Mouse (Mus musculus) liver, embryonic 16.5 days (tissue): Measurements from ENCODE around the gene Ddah1. TPM values are rescaled to one million over a fixed set of nuclear protein-coding genes. Genes with fewer than 3 reads are reported as not detected.

Experiments used
- ATAC-seq: fragments of 200-750 bp; cut with Nextera tagmentation; 2 replicates; pipeline ENCODE4 v1.8.0; 2017; ENCODE audit warnings: low read depth, mild to moderate bottlenecking, moderate number of reproducible peaks, moderate library complexity
- H3K27ac ChIP-seq: fragments of 300-500 bp; sonication (generic); 2 replicates; pipeline ENCODE4 v1.5.1; 2014; ENCODE audit warnings: mild to moderate bottlenecking, low read length
- H3K27me3 ChIP-seq: fragments of 300-500 bp; sonication (generic); 2 replicates; pipeline ENCODE4 v1.6.1; 2014; ENCODE audit warnings: low read depth, low read length, mixed read lengths; ENCODE audit not compliant: control insufficient read depth, insufficient read depth
- H3K36me3 ChIP-seq: fragments of 300-500 bp; sonication (generic); 2 replicates; pipeline ENCODE4 v1.6.1; 2014; ENCODE audit warnings: mild to moderate bottlenecking; ENCODE audit not compliant: control insufficient read depth, insufficient read depth
- H3K4me1 ChIP-seq: fragments of 300-500 bp; sonication (generic); 2 replicates; pipeline ENCODE4 v1.6.1; 2014; ENCODE audit warnings: low read depth, low read length, mixed read lengths; ENCODE audit not compliant: control insufficient read depth
- H3K4me2 ChIP-seq: fragments of 300-500 bp; sonication (generic); 2 replicates; pipeline ENCODE4 v1.6.1; 2014; ENCODE audit warnings: low read depth, low read length, mixed read lengths
- H3K4me3 ChIP-seq: fragments of 300-500 bp; sonication (generic); 2 replicates; pipeline ENCODE4 v1.5.1; 2014; ENCODE audit warnings: low read depth, mild to moderate bottlenecking, low read length
- H3K9ac ChIP-seq: fragments of 300-500 bp; sonication (generic); 2 replicates; pipeline ENCODE4 v1.6.1; 2014; ENCODE audit warnings: low read depth, low read length
- H3K9me3 ChIP-seq: fragments of 300-500 bp; sonication (generic); replicated peaks from 2 replicates; pipeline ENCODE4 v1.6.1; 2016; ENCODE audit warnings: low read length; ENCODE audit not compliant: control insufficient read depth
- WGBS: fragments of 180-500 bp; shearing (Covaris S2); extraction: QIAGEN DNeasy Blood & Tissue Kit; methylation state at CpG from one replicate; pipeline ENCODE4 v1.1.7; 2014; ENCODE audit not compliant: insufficient replicate concordance; 5-methylcytosine and 5-hydroxymethylcytosine counted together
- polyA plus RNA-seq: library from polyadenylated mRNA; unstranded; fragments of >200 nt; fragmentation: Nextera tagmentation; extraction: Ambion mirVana; gene quantifications from 2 replicates; pipeline ENCODE4 v1.2.1, GENCODE M21; 2015

Ddah1 gene
- polyA plus RNA-seq, 1 experiment from 2014 or later = 44.7 TPM

GRCm38 (mm10) chr3:145854427-145854826 lies 96.0 kb downstream of the Ddah1 start:
- no peak overlapping the region for H3K4me2 ChIP-seq
- no peaks in the 10 kb centered on the region for H3K4me1 ChIP-seq
- H3K27ac ChIP-seq = no peak overlapping the region
- no peak overlapping the region for H3K4me3 ChIP-seq
- H3K36me3 ChIP-seq = no peaks in the 10 kb centered on the region
- no peaks in the 10 kb centered on the region for H3K27me3 ChIP-seq
- no peaks in the 10 kb centered on the region for H3K9me3 ChIP-seq
- 42% methylated on average over 5 of the region's 5 CpGs for WGBS
- H3K9ac ChIP-seq = no peak overlapping the region
- no peak for ATAC-seq

GRCm38 (mm10) chr3:145855299-145855698 lies 96.8 kb downstream of the Ddah1 start:
- no peak for ATAC-seq
- H3K9ac ChIP-seq = no peak overlapping the region
- no peak overlapping the region for H3K4me2 ChIP-seq

GRCm38 (mm10) chr3:145858388-145858787 lies 99.9 kb downstream of the Ddah1 start:
- no peak overlapping the region for H3K4me3 ChIP-seq
- H3K9ac ChIP-seq = no peak overlapping the region
- no peak overlapping the region for H3K27ac ChIP-seq
- ATAC-seq = no peak
- no peaks in the 10 kb centered on the region for H3K4me1 ChIP-seq
- no peaks in the 10 kb centered on the region for H3K36me3 ChIP-seq
- no peaks in the 10 kb centered on the region for H3K9me3 ChIP-seq
- no peaks in the 10 kb centered on the region for H3K27me3 ChIP-seq
- H3K4me2 ChIP-seq = no peak overlapping the region
- 84% methylated on average over 5 of the region's 5 CpGs for WGBS

More at GRCm38 (mm10) chr3:145855299-145855698, 96.8 kb downstream of the Ddah1 start:
- Histone ChIP-seq H3K27ac (no peak overlapping the region), H3K36me3 (no peaks in the 10 kb centered on the region), H3K4me1 (no peaks in the 10 kb centered on the region), H3K27me3 (no peaks in the 10 kb centered on the region), H3K4me3 (no peak overlapping the region), H3K9me3 (no peaks in the 10 kb centered on the region)
- WGBS = 66% methylated on average over 6 of the region's 6 CpGs

GRCm38 (mm10) chr3:145862521-145862920 lies 104.0 kb downstream of the Ddah1 start:
- Histone ChIP-seq H3K4me2 (no peak overlapping the region), H3K27me3 (no peaks in the 10 kb centered on the region), H3K27ac (no peak overlapping the region), H3K9ac (no peak overlapping the region), H3K4me1 (no peaks in the 10 kb centered on the region), H3K36me3 (no peaks in the 10 kb centered on the region), H3K9me3 (no peaks in the 10 kb centered on the region), H3K4me3 (no peak overlapping the region)
- WGBS = 62% methylated on average over 4 of the region's 4 CpGs
- no peak for ATAC-seq

GRCm38 (mm10) chr3:145864033-145864712 lies 105.7 kb downstream of the Ddah1 start:
- Histone ChIP-seq H3K4me1 (no peaks in the 10 kb centered on the region), H3K36me3 (no peaks in the 10 kb centered on the region), H3K27ac (no peak overlapping the region), H3K27me3 (no peaks in the 10 kb centered on the region), H3K4me2 (no peak overlapping the region), H3K4me3 (no peak overlapping the region), H3K9me3 (no peaks in the 10 kb centered on the region), H3K9ac (no peak overlapping the region)
- 53% methylated on average over 8 of the region's 8 CpGs for WGBS
- no peak for ATAC-seq

GRCm38 (mm10) chr3:145864713-145865233 lies 106.3 kb downstream of the Ddah1 start:
- H3K9ac ChIP-seq = no peak overlapping the region
- WGBS = 75% methylated on average over 4 of the region's 10 CpGs
- no peak overlapping the region for H3K27ac ChIP-seq
- no peak overlapping the region for H3K4me3 ChIP-seq
- no peaks in the 10 kb centered on the region for H3K27me3 ChIP-seq
- no peak overlapping the region for H3K4me2 ChIP-seq
- H3K4me1 ChIP-seq = no peaks in the 10 kb centered on the region
- no peak for ATAC-seq
- no peaks in the 10 kb centered on the region for H3K9me3 ChIP-seq
- no peaks in the 10 kb centered on the region for H3K36me3 ChIP-seq

- Histone ChIP-seq H3K36me3 (no peaks in the 10 kb centered on the region), H3K27ac (no peak overlapping the region), H3K27me3 (no peaks in the 10 kb centered on the region), H3K4me1 (no peaks in the 10 kb centered on the region), H3K9me3 (no peaks in the 10 kb centered on the region), H3K9ac (no peak overlapping the region), H3K4me2 (no peak overlapping the region), H3K4me3 (no peak overlapping the region)
- 79% methylated on average over 9 of the region's 9 CpGs for WGBS
- ATAC-seq = no peak
Observed at GRCm38 (mm10) chr3:145872680-145873079, 114.2 kb downstream of the Ddah1 start.

GRCm38 (mm10) chr3:145873271-145873670 lies 114.8 kb downstream of the Ddah1 start:
- Histone ChIP-seq H3K4me3 (no peak overlapping the region), H3K9me3 (no peaks in the 10 kb centered on the region), H3K4me2 (no peak overlapping the region), H3K9ac (no peak overlapping the region), H3K4me1 (no peaks in the 10 kb centered on the region), H3K27me3 (no peaks in the 10 kb centered on the region), H3K36me3 (no peaks in the 10 kb centered on the region), H3K27ac (no peak overlapping the region)
- 73% methylated on average over 1 of the region's 1 CpGs for WGBS
- no peak for ATAC-seq

GRCm38 (mm10) chr3:145874126-145874525 lies 115.7 kb downstream of the Ddah1 start:
- Histone ChIP-seq H3K9ac (no peak overlapping the region), H3K27ac (no peak overlapping the region), H3K36me3 (no peaks in the 10 kb centered on the region), H3K4me1 (no peaks in the 10 kb centered on the region), H3K4me3 (no peak overlapping the region), H3K9me3 (no peaks in the 10 kb centered on the region), H3K4me2 (no peak overlapping the region), H3K27me3 (no peaks in the 10 kb centered on the region)
- WGBS = 71% methylated on average over 4 of the region's 4 CpGs
- ATAC-seq = no peak
